Mouse (Mus musculus) embryonic fibroblast, embryonic 13.5 days (primary cell): ENCODE data around the gene Dennd2c. TPM values are rescaled to one million over a fixed set of nuclear protein-coding genes. Genes with fewer than 3 reads are reported as not detected.

Source experiments
- H3K27ac ChIP-seq: 2 replicates; pipeline ENCODE4 v1.5.1; 2012; ENCODE audit warnings: low read length, control low read depth, inconsistent platforms; ENCODE audit not compliant: insufficient read depth
- H3K4me1 ChIP-seq: 2 replicates; pipeline ENCODE4 v1.6.1; 2011; ENCODE audit warnings: low read length; ENCODE audit not compliant: control insufficient read depth, insufficient read depth
- H3K4me3 ChIP-seq: 2 replicates; pipeline ENCODE4 v1.5.1; 2011; ENCODE audit warnings: mild to moderate bottlenecking, control low read depth, low read length; ENCODE audit not compliant: insufficient read depth
- CTCF ChIP-seq: IDR thresholded peaks from 2 replicates; pipeline ENCODE4 v1.5.1; 2011; ENCODE audit warnings: mild to moderate bottlenecking, control low read depth, low read length, moderate library complexity, borderline replicate concordance; ENCODE audit not compliant: insufficient read depth
- POLR2A ChIP-seq: IDR thresholded peaks from 2 replicates; pipeline ENCODE4 v1.6.1; 2011; ENCODE audit warnings: low read depth, mild to moderate bottlenecking, control low read depth, low read length, moderate library complexity
- polyA plus RNA-seq: library from polyadenylated mRNA; stranded (reverse); fragments of >200 nt; gene quantifications from 2 replicates; pipeline ENCODE4 v1.2.4, GENCODE M21; 2011; ENCODE audit warnings: low read depth; ENCODE audit not compliant: missing spikeins, insufficient read length

Dennd2c gene
- polyA plus RNA-seq, 1 experiment: 4.8 TPM

GRCm38 (mm10) chr3:103107565-103108240, 5.3 kb downstream of the Dennd2c start:
- Histone ChIP-seq H3K4me1 (no peaks in the 10 kb centered on the region), H3K27ac (no peak overlapping the region), H3K4me3 (no peak overlapping the region)
- TF ChIP-seq POLR2A: no peak

GRCm38 (mm10) chr3:103112216-103112615, 9.8 kb downstream of the Dennd2c start:
- H3K27ac ChIP-seq: no peak overlapping the region
- H3K4me3 ChIP-seq: no peak overlapping the region
- TF ChIP-seq POLR2A (no peak), CTCF (no peak)
- H3K4me1 ChIP-seq: no peaks in the 10 kb centered on the region

GRCm38 (mm10) chr3:103123636-103124035, 21.2 kb downstream of the Dennd2c start:
- Histone ChIP-seq H3K4me1 (no peaks in the 10 kb centered on the region), H3K27ac (no peak overlapping the region), H3K4me3 (no peak overlapping the region)
- no peak for TF ChIP-seq CTCF
- TF ChIP-seq POLR2A: no peak

GRCm38 (mm10) chr3:103126138-103126537, 23.7 kb downstream of the Dennd2c start:
- H3K4me3 ChIP-seq: no peak overlapping the region
- no peaks in the 10 kb centered on the region for H3K4me1 ChIP-seq
- TF ChIP-seq POLR2A: no peak
- no peak for TF ChIP-seq CTCF
- H3K27ac ChIP-seq: no peak overlapping the region

GRCm38 (mm10) chr3:103127177-103127576, 24.8 kb downstream of the Dennd2c start:
- Histone ChIP-seq H3K4me1 (0 out of 2 replicates have a peak, but pooled peaks cover 3% of the 10 kb centered on the region), H3K27ac (no peak overlapping the region), H3K4me3 (no peak overlapping the region)
- TF ChIP-seq POLR2A (no peak), CTCF (no peak)

- TF ChIP-seq CTCF (no peak), POLR2A (no peak)
- no peak overlapping the region for H3K4me3 ChIP-seq
- 0 out of 2 replicates have a peak, but pooled peaks cover 3% of the 10 kb centered on the region for H3K4me1 ChIP-seq
- no peak overlapping the region for H3K27ac ChIP-seq
Observed at GRCm38 (mm10) chr3:103127721-103128120, 25.3 kb downstream of the Dennd2c start.

- no peak overlapping the region for H3K4me3 ChIP-seq
- H3K4me1 ChIP-seq: 0 out of 2 replicates have a peak, but pooled peaks cover 3% of the 10 kb centered on the region
- TF ChIP-seq CTCF (no peak), POLR2A (no peak)
- no peak overlapping the region for H3K27ac ChIP-seq
Observed at GRCm38 (mm10) chr3:103128251-103128650, 25.8 kb downstream of the Dennd2c start.

- 0 out of 2 replicates have a peak, but pooled peaks cover 3% of the 10 kb centered on the region for H3K4me1 ChIP-seq
- H3K27ac ChIP-seq: no peak overlapping the region
- H3K4me3 ChIP-seq: no peak overlapping the region
- no peak for TF ChIP-seq CTCF
- no peak for TF ChIP-seq POLR2A
Observed at GRCm38 (mm10) chr3:103129367-103130159, 27.2 kb downstream of the Dennd2c start.

GRCm38 (mm10) chr3:103130236-103130751, 27.9 kb downstream of the Dennd2c start:
- no peak for TF ChIP-seq POLR2A
- TF ChIP-seq CTCF: no peak
- Histone ChIP-seq H3K4me3 (no peak overlapping the region), H3K4me1 (0 out of 2 replicates have a peak, but pooled peaks cover 3% of the 10 kb centered on the region), H3K27ac (no peak overlapping the region)

- no peak overlapping the region for H3K4me3 ChIP-seq
- 0 out of 2 replicates have a peak, but pooled peaks cover 3% of the 10 kb centered on the region for H3K4me1 ChIP-seq
- H3K27ac ChIP-seq: no peak overlapping the region
- no peak for TF ChIP-seq CTCF
- no peak for TF ChIP-seq POLR2A
Observed at GRCm38 (mm10) chr3:103133098-103133497, 30.7 kb downstream of the Dennd2c start.
